Mouse (Mus musculus): ENCODE measurements around the gene Ptpn7.

The Ptpn7 gene

GRCm38 (mm10) chr1:135148476-135148875, 16.0 kb downstream of the Ptpn7 start:
- in situ Hi-C loops (cut with MboI; ENCODE audit: unreplicated experiment in 2 of 2) = loop anchor here in 1 of 2 experiments (25.0 kb wide), 1 partner anchor 1061 kb away; the partner anchor contains the start of gene Btg2

GRCm38 (mm10) chr1:135148996-135149395, 16.5 kb downstream of the Ptpn7 start:
- in situ Hi-C loops (cut with MboI; ENCODE audit: unreplicated experiment in 2 of 2) = loop anchor here in 1 of 2 experiments (25.0 kb wide), 1 partner anchor 1062 kb away; the partner anchor contains the start of gene Btg2

GRCm38 (mm10) chr1:135154011-135154410, 21.5 kb downstream of the Ptpn7 start:
- in situ Hi-C loops (cut with MboI; ENCODE audit: unreplicated experiment in 2 of 2) = loop anchor here in 1 of 2 experiments (10.0 to 25.0 kb wide), 2 partner anchors 111 to 508 kb away; no protein-coding TSS in a partner anchor

- in situ Hi-C loops (cut with MboI; ENCODE audit: unreplicated experiment in 2 of 2) = loop anchor here in 1 of 2 experiments (10.0 to 25.0 kb wide), 2 partner anchors 110 to 508 kb away; no protein-coding TSS in a partner anchor
Measured at GRCm38 (mm10) chr1:135154411-135154959, 22.0 kb downstream of the Ptpn7 start.

- in situ Hi-C loops (cut with MboI; ENCODE audit: unreplicated experiment in 2 of 2) = loop anchor here in 1 of 2 experiments (5.0 to 25.0 kb wide), 3 partner anchors 109 to 506 kb away; no protein-coding TSS in a partner anchor
Measured at GRCm38 (mm10) chr1:135156300-135156699, 23.8 kb downstream of the Ptpn7 start.

DNA sequence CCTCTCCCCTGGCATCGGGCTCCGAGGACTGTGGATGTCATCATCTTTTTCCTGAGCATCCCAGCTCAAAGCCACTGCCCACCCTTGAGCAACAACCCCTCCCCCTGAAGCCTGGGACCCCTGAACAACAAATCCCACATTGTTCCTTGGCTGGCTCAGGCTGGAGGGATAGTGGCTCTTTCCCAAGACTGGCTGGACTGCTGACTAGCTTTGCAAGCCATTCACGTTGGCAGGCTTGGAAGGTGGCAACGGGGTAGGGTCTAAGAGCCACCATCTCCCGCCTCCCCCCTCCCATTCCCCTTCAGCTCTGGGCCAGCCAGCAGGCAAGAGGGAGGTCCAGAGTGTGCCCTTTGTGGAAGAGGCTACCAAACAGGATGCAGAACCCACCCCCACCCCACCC, 26.1 kb downstream of the Ptpn7 start:
- in situ Hi-C loops (cut with MboI; ENCODE audit: unreplicated experiment in 2 of 2) = loop anchor here in 1 of 2 experiments (5.0 to 25.0 kb wide), 3 partner anchors 106 to 504 kb away; no protein-coding TSS in a partner anchor

GRCm38 (mm10) chr1:135159074-135159473, 26.6 kb downstream of the Ptpn7 start:
- in situ Hi-C loops (cut with MboI; ENCODE audit: unreplicated experiment in 2 of 2) = loop anchor here in 1 of 2 experiments (5.0 to 25.0 kb wide), 3 partner anchors 106 to 503 kb away; no protein-coding TSS in a partner anchor

- in situ Hi-C loops (cut with MboI; ENCODE audit: unreplicated experiment in 2 of 2) = loop anchor here in 1 of 2 experiments (5.0 to 25.0 kb wide), 3 partner anchors 105 to 503 kb away; no protein-coding TSS in a partner anchor
Measured at GRCm38 (mm10) chr1:135159556-135160123, 27.1 kb downstream of the Ptpn7 start.

GRCm38 (mm10) chr1:135160411-135161050, 28.0 kb downstream of the Ptpn7 start:
- in situ Hi-C loops (cut with MboI; ENCODE audit: unreplicated experiment in 2 of 2) = loop anchor here in 1 of 2 experiments (25.0 kb wide), 1 partner anchor 502 kb away; no protein-coding TSS in a partner anchor

DNA sequence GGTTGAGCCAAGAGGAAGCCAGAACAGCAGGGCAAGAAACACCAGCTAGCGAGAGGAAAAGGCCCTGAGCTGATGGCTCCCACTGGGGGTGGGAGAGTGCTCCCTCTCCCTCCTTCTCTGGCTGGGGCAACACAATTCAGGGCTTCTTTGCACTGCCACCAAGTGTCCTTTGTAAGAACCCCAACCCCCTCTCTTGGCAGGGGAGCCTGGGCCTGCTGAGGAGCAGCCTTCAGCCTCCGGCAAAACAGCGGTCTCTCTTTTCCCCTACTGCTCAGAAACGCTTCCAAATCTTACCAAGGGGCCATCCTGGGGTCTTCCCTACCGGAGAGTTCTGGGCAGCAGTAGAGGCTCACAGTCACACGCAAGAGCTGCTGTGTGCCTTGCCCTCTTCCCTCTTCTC, 30.2 kb downstream of the Ptpn7 start:
- in situ Hi-C loops (cut with MboI; ENCODE audit: unreplicated experiment in 2 of 2) = loop anchor here in 1 of 2 experiments (25.0 kb wide), 1 partner anchor 500 kb away; no protein-coding TSS in a partner anchor

GRCm38 (mm10) chr1:135167435-135167834, 34.9 kb downstream of the Ptpn7 start, which contains the start of gene Gpr37l1:
TSS of gene Gpr37l1 (minus strand) at chr1:135167681.
- in situ Hi-C loops (cut with MboI; ENCODE audit: unreplicated experiment in 2 of 2) = loop anchor here in 1 of 2 experiments (25.0 kb wide), 1 partner anchor 495 kb away; no protein-coding TSS in a partner anchor

DNA sequence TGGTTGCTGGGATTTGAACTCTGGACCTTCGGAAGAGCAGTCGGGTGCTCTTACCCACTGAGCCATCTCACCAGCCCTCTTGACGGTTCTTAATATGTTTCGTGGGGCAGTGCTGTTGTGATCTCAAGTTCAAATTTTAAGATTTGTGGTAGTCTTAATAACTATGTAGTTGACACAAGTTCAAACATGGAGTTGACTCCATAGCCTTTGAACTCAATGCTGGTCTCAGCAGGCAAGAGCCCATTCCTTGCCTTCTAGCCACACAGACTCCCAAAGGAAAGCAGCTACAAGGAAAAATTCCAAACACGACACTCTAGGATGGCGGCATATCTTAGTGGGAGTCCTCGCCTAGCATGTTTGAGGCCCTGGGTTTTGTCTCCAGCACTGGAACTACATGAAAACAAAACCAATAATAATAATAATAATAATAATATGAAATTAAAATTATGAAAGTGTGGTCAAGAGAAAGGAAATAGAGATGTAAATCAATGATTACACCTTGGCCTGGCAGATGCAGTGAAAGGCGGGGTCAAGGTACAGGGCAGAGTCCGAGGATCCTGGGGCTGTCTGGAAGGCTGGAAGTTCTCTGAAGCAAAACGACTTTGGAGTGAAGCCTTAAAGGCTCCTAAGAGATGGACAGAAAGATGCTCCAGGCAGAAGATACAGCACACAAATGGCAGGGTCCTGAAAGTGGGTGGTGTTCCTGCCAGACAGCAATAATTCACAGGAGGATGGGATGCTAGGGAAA, 36.1 kb downstream of the Ptpn7 start:
- in situ Hi-C loops (cut with MboI; ENCODE audit: unreplicated experiment in 2 of 2) = loop anchor here in 1 of 2 experiments (25.0 kb wide), 1 partner anchor 494 kb away; no protein-coding TSS in a partner anchor

DNA sequence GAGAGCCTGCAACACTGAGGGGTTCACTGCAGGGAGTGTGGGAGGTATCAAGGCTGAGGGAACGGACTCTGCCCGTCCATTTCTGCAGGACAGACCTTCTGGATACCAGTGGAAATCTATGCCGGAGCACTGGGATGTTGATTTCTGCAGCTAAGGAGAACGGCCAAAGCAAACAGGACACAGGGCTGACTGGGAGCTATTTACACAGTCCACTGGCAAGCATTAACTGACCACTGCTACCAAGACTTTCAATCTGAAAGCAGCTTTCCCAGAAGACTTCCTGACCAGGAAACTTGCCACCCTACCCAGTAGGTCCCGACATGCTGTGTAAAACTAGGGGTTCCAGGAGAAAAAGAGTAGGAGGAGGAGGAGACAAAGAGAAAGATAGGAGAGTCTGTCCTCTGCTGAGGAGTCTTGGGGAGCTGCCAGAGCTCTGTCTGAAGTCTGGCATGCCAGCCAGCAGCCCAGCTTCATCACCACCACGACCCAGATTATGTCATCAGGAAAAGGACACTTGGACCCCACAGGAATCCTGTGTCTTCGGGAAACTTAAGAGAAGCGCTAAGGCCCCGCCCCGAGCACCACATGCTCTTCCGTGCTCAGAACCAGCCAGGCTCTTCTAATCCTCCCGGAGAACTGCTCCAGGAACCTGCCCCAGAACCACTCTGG, 37.2 kb downstream of the Ptpn7 start:
- in situ Hi-C loops (cut with MboI; ENCODE audit: unreplicated experiment in 2 of 2) = loop anchor here (5.0 to 25.0 kb wide), 6 partner anchors 88 to 505 kb away; partner anchors contain the start of gene Elf3 (in 1 of the 2)

- in situ Hi-C loops (cut with MboI; ENCODE audit: unreplicated experiment in 2 of 2) = loop anchor here (5.0 to 25.0 kb wide), 6 partner anchors 87 to 505 kb away; partner anchors contain the start of gene Elf3 (in 1 of the 2)
Measured at GRCm38 (mm10) chr1:135170299-135170698, 37.8 kb downstream of the Ptpn7 start.

DNA sequence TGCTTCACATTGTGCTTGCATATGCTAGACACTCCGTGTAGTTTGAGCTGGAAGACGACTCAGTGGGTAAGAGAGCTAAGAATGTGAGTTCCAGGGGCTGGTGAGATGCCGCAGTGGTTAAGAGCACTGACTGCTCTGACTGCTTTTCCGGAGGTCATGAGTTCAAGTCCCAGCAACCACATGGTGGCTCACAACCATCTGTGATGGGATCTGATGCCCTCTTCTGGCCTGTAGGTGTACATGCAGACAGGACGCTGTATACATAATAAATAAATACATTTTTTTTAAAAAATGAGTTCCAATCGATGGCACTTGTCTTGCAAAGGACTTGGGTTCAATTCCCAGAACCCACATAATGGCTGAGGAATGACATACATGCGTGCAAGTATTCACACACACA, 38.7 kb downstream of the Ptpn7 start:
- in situ Hi-C loops (cut with MboI; ENCODE audit: unreplicated experiment in 2 of 2) = loop anchor here (5.0 to 25.0 kb wide), 6 partner anchors 86 to 504 kb away; partner anchors contain the start of gene Elf3 (in 1 of the 2)

GRCm38 (mm10) chr1:135171984-135172383, 39.5 kb downstream of the Ptpn7 start:
- in situ Hi-C loops (cut with MboI; ENCODE audit: unreplicated experiment in 2 of 2) = loop anchor here (5.0 to 25.0 kb wide), 6 partner anchors 85 to 503 kb away; partner anchors contain the start of gene Elf3 (in 1 of the 2)

- in situ Hi-C loops (cut with MboI; ENCODE audit: unreplicated experiment in 2 of 2) = loop anchor here (5.0 to 25.0 kb wide), 6 partner anchors 84 to 501 kb away; partner anchors contain the start of gene Elf3 (in 1 of the 2)
Measured at GRCm38 (mm10) chr1:135173311-135173710, 40.8 kb downstream of the Ptpn7 start.

DNA sequence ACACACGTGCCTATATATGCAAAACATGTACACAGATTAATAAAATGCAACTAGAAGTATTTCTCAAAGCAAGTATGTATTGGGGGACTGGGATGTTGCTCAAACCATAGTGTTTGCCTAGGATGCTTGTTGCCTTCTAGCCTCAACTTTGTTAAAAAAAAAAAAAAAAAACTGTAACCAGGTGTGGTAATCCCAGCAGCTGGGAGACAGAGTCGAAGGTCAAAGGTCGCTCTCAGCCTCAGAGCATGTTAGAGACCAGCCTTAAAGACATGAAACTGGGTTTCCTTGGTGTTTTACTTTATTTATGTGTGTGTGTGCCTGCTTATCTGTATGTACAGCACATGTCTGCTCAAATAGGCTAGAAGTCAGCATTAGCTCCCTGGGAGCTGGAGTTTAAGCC, 42.7 kb downstream of the Ptpn7 start:
- in situ Hi-C loops (cut with MboI; ENCODE audit: unreplicated experiment in 2 of 2) = loop anchor here in 1 of 2 experiments (10.0 kb wide), 3 partner anchors 280 to 500 kb away; no protein-coding TSS in a partner anchor

GRCm38 (mm10) chr1:135177724-135178123, 45.2 kb downstream of the Ptpn7 start:
- in situ Hi-C loops (cut with MboI; ENCODE audit: unreplicated experiment in 2 of 2) = loop anchor here in 1 of 2 experiments (10.0 kb wide), 3 partner anchors 277 to 497 kb away; no protein-coding TSS in a partner anchor
